Mouse (Mus musculus) left cerebral cortex, adult 8-10 months (tissue): Measurements from ENCODE around the gene Prtg. TPM values are rescaled to one million over a fixed set of nuclear protein-coding genes. Genes with fewer than 3 reads are reported as not detected.

Experiments
- DNase-seq, 2 experiments: peaks; one replicate each; pipeline ENCODE4 v3.0.0; 2022; ENCODE audit warnings: low spot score in 2 of 2
- total RNA-seq, 4 experiments: library from RNA; stranded (reverse); gene quantifications; 2 replicates each; pipeline ENCODE4 v1.2.4; 2022

Gene Prtg
- total RNA-seq, 4 experiments from 2014 or later: 1.7 to 2.6 (median 1.9) TPM

DNA sequence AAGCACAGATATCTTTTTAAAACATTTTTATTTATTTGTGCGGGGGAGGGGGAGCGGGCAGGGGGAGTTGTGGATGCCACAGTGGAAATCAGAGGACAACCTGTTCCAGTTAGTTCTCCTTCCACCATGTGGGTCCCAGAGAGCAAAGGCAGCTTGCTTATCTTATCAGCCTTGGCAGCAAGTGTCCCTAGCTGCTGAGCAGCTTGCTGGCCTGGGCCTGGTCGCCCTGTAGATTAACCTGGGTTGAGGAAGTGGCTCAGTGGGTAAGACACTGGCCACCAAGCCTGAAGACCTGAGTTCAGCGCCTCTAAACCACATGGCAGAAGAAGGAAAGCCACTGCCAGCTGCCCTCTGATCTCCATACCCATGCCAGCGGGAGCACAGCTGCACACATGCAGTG is 95.9 kb downstream of the Prtg start:
- DNase-seq: no peak

DNA sequence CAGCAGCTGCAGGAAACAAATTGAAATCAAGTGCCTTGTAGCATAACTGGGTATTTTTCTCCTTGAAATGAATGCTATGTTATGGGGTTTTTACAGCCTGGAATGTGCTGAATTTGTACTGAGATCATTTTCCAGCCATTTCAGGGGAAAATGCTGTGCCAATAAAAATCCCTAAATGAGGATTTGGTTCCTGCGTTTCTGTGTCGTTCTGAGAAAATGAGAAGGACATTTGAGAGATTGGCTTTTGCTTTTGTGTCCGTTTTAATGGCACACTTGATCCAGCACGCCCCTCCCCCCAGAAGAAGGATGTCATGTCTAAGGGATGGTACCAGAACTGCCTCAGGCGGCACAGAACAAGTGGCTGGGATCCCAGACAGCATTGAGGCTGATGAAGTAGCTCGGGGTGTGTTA is 100.0 kb downstream of the Prtg start:
- no peak for DNase-seq

DNA sequence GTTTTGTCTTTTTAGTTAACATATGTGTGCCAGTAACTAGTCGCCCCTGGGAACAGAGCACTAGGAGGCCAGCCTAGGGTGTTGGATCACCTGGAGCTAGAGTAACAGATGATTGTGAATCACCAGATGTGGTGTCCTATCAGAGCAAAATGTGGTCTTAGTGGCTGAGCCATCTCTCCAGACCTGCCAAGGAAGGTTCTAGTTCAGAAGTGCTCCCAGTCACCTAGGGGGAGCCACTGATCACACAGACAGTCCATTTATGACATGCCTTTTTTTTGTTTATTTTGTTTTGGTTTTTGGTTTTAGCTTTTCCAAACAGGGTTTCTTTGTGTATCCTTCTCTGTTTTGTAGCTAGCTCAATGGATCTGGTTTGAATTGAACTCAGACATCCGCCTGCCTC is 104.7 kb downstream of the Prtg start:
- no peak for DNase-seq

DNA sequence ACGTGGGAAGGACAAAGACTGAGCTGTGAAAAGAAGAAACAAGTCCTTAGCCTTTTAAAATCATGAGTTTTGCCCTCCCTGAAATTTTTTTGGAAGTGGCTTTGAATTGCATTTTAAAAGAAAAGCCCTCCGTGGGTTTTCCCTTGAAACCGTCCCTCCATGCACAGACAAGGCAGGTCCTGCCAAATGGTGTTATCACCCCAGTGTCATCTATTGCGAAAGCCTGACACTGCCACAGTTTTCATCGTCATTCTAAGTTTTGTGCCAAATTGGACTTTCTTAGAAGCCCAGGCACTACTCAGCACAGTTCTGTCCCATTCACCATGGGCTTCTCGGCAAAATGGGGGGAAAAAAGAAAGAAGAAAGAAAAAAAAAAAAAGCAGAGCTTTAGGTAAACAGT is 106.9 kb downstream of the Prtg start:
- DNase-seq: no peak

DNA sequence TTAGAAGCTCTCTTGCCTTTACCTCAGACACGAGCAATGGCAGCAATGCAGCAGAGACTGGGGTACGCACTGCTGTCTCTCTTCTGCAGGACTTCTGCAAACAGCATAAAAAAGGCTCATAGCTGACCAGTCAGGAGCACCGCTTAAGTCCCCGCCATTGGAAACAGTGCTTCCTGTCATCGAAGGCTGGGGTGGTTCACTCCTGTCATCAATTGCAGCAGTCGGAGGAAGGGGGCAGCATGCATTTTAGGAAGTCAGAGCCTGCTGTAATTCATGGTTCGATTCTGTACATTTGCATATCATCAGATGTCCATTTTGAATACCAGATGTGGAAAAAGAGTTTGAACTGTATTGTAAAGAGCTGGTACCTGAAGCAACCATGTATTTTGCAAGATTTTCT is 109.1 kb downstream of the Prtg start:
- DNase-seq: no peak

DNA sequence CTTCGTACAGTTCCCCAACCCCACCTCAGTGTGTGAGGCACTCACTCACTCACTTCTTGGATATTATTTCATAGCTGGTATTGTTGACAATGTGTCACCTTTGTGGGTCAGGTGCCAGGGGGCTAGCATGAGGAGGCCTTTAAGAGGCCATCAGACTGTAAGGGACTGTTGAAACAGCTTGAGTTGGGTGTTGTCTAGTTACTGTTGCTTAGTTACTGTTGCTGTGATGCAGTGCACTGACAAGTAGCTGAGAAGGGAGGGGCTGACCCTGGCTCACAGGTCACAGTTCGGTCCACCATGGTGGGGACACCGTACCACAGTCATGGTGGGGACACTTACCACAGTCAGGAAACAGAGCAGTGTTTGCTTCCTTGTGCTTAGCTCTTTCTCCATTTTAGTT is 116.4 kb downstream of the Prtg start:
- no peak for DNase-seq

DNA sequence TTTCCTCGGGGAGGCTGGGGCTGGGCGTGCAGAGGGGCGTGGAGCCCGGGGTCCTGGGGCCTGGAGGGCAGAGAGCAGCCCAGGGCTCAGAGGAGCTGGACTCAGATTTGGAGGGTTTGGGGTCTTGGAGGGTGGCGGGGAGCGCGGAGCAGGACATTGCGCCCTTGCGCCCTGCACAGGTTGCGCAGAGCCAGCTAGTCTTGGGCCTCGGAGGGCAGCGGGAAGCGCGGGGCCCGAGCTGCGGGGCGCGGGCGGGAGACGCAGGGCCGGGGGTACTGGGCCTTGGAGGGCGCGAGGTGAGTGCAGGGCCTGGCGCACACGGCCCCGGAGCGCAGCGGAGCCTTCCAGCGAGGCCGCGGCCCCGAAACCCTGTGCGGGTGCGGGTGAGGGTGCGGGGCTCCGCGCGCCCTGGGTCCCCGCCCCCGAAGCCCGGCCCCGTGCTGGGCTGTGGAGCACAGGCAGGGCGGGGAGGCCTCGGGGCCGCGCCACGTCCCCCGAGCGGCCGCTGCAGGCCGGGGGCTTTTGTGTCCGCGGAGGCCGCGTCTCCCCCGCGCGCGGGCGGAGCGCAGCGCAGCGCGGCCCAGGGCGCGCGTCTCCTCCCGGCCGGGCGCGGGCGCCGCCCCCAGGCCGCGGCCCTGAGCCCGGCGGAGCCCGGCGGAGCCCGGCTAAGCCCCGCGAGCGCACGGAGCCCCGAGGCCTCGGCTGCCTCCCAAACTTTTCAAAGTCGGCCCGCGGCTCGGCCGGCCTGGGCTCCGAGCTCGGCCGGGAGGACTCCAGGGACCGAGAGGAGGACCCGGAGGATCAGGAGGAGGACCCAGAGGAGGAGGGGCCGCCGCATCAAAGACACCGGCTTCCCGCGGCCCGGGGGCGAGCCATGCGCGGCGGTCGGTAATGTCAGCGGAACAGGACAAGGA is 118.6 kb downstream of the Prtg start, which contains the start of gene Pygo1:
Gene Pygo1, plus strand, starts transcription at position 625 of the 914 bp plus-strand sequence.
- DNase-seq: peak; percentile 30 to 34

DNA sequence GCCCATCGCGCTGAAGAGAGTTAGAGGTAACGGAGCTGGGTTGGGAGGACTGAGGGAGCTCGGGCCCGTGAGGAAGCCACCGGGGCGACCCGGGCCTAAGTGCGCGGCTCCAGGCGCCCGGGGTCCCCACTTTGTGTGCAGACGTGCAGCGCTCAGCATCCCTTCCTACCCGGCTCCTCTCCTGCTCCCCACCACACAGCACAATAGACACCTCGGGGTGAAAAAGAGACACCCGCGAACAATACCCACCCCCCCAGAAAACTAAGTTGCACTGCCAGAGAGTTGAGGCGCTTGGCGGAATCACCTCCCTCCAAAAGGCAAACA is 119.2 kb downstream of the Prtg start:
- DNase-seq: no peak

DNA sequence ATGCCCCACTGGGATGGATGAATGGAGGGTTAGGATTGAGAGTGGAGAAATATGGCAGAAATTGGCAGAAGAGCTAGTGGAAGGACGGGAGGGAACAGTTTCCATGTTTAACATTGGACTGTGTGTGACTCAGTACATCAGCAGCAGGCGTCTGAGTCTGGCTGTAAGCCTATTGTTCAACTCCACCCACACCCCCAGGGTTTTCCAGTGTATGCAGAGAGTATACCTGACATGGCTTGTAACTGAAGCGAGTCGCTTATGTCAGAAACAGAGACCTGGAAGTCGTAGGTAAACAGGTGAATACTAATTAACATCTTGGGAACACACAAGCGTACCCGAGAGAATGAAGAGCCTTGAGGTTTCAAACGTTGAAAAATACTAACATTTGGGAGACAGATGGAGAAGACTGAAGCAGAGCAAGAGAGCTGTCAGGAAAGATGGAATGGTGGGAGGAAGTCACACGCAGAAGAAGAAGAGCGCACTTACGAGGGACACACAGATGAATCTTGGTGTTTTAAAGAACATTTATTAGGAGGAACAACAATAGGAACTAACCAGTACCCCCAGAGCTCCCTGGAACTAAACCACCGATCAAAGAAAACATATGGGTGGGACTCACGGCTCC is 124.6 kb downstream of the Prtg start:
- peak in 1 of 2 experiments; percentile 78 for DNase-seq

DNA sequence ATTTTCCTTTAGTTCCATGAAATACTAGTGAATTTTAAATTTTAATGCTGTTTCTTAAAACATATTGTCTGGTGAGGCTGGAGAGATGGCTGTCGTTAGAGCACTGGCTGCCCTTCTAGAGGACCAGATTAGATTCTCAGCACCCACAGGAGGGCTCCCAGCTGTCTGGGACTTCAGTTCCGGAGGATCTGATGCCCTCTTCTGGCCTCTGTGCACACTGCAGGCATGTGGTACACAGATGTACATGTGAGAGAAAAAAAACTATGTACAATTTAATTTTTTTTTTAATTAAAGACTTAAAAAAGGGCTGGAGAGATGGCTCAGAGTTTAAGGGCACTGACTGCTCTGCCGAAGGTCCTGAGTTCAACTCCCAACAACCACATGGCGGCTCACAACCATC is 128.6 kb downstream of the Prtg start:
- no peak for DNase-seq

DNA sequence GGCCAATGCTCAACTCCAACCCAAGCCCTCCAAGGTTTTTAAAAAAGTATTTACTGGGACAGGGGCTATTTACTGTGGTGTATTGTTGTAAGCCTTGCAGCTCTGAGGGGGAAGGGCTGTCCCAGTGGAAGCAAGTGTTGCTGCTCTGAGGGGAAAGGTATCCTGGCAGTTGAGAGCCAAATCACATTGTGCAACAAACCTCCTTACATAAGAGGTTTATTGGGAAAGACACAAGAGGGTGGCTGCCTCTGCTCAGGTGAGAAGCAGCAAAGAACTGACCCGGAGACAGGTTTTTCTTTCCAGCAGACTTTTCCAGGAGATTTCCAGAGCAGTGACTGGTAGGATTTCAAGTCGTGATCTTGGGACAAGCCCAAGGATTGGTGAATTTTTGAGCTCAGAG is 129.6 kb downstream of the Prtg start:
- DNase-seq: no peak

DNA sequence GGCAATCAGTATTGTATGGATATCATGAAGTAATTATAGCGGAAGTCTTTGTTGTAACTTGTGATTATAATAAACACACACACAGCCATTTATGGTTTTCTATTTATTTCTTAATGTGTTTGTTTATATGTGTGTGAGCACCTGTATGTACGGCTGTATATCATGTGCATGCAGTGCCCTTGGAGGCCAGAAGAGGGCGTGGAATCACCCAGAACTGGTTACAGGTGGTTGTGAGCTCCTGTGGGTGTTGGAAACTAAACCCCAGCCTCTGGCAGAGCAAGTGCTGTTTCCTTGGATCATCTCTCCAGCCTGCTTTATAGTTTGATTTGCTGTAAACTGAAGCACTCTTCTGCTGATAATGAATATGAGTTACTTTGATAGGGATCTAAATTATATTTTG is 136.8 kb downstream of the Prtg start:
- no peak for DNase-seq

DNA sequence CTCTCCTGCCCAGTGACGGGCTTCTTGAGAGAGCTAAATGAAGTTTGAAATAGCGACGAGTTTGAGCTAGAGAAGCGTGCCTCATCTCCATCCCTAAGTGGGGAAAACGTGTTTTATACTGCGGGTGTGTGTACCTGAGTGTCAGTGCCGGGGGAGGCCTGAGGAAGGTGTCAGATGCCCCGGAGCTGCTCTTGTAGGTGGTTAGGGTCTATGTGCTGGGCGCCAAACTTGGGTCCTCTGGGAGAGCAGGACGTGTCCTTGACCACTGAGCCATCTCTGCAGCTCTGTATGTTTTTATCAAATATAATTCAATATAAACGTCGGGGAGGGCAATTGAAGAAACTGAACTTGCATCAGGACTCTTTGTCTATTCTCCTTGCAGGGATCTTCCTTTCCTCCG is 137.6 kb downstream of the Prtg start:
- no peak for DNase-seq

DNA sequence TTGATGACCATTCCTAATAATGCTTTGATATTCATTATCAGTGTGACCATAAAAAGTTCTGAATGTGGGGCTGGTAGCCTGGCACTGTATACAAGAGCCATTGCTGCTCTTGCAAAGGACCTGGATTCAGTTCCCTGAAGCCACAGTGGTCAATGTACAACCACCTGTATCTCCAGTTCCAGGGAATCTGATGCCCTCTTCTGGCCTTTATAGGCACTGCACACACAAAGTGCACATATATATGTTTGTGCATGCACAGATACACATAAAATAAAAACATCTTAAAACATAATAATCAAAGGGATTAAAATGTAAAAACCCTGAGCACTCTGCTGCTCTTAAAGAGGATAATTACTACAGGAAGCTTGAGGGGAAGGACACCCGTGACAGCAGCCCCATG is 140.3 kb downstream of the Prtg start:
- DNase-seq: no peak

DNA sequence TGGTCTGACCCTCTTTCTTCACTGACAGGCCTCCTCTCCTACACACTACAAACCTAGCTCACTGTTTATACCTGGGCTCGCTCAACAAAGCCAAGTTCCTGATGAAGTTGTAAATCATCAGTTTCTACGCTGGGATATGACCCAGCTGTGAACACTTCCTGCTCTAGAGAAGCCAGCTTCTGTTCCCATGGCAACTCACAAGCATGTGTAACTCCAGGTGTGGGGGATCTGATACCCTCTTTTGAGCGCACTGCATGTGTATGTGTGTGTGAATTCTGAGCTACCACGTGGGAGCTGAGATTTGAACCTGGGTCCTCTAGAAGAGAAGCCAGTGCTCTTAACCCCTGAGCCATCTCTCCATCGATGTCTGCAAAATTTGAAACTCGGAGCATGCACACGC is 142.9 kb downstream of the Prtg start:
- no peak for DNase-seq

DNA sequence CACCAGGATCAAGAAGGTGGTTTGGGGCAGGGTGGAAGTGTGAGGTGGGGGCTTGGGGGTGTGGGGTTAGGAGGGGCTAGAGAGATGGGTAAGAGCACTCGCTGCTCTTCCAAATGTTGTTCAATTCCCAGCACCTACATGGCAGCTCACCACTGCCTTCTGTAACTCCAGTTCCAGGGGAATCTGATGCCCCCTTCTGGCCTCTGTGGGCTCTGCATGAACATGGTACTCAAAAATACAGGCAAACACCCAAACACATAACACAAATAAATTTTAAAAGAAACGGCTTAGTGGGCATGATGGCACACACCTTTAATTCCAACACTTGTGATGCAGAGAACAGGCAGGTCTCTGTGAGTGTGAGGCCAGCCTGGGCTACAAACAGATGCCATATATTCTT is 148.1 kb downstream of the Prtg start:
- DNase-seq: no peak

DNA sequence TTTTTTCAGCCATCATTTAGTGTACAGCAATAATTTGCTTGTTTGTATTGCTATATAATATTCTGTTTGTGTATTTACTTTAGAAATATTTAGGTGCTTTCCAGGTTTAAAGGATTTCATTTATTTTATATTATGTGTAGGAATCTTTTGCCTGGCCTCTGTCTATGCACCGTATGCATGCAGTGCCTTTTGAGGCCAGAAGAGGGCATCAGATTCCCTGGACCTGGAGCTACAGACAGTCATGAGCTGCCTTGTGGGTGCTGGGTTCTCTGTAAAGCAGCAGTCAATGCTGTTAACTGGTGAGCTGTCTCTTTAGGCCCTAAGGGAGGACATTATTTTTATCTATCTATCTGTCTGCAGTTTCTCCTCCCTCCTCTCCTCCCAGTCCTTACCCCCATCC is 148.9 kb downstream of the Prtg start:
- DNase-seq: no peak

DNA sequence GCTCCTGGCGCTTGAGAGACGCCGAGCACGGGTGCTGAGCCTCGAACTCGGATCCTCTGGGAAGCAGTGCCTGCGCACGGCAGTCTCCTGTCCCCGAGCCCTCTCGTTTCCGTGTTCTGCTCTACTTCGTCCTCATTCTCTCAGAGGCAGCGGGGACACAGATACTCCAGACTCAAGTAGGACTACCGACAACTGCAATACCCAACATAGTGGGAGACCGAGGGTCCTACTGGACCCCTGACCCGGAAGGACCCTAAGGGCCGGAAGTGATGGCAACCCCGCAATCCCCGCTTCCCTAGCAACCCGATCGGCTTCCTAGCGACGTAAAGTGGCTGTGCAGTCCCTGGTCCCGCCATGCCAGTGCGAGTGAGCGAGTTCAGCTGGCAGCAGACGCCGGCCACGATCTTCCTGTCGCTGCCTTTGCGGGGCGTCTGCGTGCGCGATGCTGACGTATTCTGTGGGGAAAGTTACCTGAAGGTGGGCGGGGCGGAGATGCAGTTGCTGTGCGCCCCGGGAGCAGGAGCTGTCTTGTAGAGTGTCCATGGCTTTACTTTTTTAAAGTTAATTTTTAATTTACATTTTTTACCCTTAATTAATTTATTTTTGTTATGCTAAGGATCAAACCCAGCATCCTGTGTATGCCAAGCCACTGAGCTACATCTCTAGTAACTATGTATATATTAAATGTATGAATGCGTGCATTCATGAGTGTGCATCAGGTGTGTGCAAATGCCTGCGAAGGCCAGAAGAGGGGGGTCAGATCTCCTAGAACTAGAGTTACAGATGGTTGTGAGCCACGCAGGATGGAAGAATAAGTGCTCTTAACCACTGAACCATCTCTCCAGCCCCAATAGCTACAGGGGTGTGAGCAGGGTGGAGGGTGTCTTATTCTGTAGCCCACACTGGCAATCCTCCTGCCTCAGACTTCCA is 152.1 kb downstream of the Prtg start, which contains the start of the genes Dyx1c1 and Gm44503:
Gene Dyx1c1, plus strand, starts transcription at position 265 of the 930 bp plus-strand sequence.
Gene Gm44503, plus strand, starts transcription at position 332 of the 930 bp plus-strand sequence.
- DNase-seq: peak; percentile 55 to 68

DNA sequence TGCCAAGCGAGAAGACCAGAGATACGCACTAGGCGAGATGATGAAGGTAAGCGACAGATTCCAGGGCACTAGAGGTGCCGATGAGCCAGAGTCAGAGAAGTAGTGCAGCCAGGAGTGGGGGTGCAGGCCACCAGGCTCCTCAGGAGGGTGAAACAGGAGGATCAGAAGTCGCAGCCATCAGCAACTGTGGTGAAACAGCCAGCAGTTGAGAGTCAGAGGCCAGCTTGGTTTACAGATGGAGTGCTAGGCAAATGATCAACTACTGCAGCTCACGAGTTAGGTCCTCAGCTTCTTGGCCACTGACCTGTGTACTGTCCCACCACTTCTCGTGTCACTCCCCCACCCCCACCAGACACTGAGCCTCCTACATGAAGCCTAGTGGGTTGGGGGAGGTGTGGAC is 154.7 kb downstream of the Prtg start:
- DNase-seq: no peak

DNA sequence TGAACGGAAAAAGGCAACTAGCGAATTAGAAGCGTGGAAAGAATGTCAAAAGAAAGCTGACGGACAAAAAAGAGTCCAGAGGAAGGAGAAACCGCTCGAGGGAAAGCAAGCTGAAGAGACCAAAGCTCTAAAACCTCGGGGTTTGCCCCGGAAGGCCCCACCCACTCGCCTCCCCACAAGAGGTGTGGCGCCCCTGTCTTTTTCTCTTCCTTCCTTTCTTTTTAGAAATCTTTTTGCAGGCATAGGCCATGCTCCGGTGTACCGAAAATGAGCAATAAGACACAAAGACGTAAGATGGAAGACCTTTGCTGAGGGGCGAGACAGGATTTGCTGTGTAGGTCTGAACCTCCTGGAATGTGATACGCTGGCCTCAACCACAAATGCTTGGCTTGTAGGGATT is 155.3 kb downstream of the Prtg start:
- DNase-seq: no peak
